Mouse (Mus musculus) forebrain, embryonic 13.5 days (tissue): ENCODE results near the gene Ppcdc. TPM values are rescaled to one million over a fixed set of nuclear protein-coding genes. Genes with fewer than 3 reads are reported as not detected.

Source experiments
- ATAC-seq: fragments of 200-750 bp; cut with Nextera tagmentation; 2 replicates; pipeline ENCODE4 v1.8.0; 2017
- H3K27ac ChIP-seq: fragments of 300-500 bp; sonication (generic); 2 replicates; pipeline ENCODE4 v1.5.1; 2015; ENCODE audit warnings: inconsistent platforms, mild to moderate bottlenecking, moderate library complexity
- H3K27me3 ChIP-seq: fragments of 300-500 bp; sonication (generic); 2 replicates; pipeline ENCODE4 v1.6.1; 2015; ENCODE audit warnings: mild to moderate bottlenecking, inconsistent platforms
- H3K36me3 ChIP-seq: fragments of 300-500 bp; sonication (generic); 2 replicates; pipeline ENCODE4 v1.6.1; 2015; ENCODE audit warnings: mild to moderate bottlenecking, inconsistent platforms; ENCODE audit not compliant: poor library complexity, severe bottlenecking
- H3K4me1 ChIP-seq: fragments of 300-500 bp; sonication (generic); 2 replicates; pipeline ENCODE4 v1.6.1; 2015; ENCODE audit warnings: inconsistent platforms
- H3K4me2 ChIP-seq: fragments of 300-500 bp; sonication (generic); 2 replicates; pipeline ENCODE4 v1.6.1; 2015; ENCODE audit warnings: inconsistent platforms, mild to moderate bottlenecking, moderate library complexity
- H3K4me3 ChIP-seq: fragments of 300-500 bp; sonication (generic); 2 replicates; pipeline ENCODE4 v1.5.1; 2015; ENCODE audit warnings: mild to moderate bottlenecking, inconsistent platforms
- H3K9ac ChIP-seq: fragments of 300-500 bp; sonication (generic); 2 replicates; pipeline ENCODE4 v1.6.1; 2015; ENCODE audit warnings: mild to moderate bottlenecking, inconsistent platforms
- H3K9me3 ChIP-seq: fragments of 300-500 bp; sonication (generic); replicated peaks from 2 replicates; pipeline ENCODE4 v1.6.1; 2016; ENCODE audit warnings: inconsistent platforms
- WGBS: fragments of 180-500 bp; shearing (Covaris S2); methylation state at CpG from one replicate; pipeline ENCODE4 v1.1.7; 2015; 5-methylcytosine and 5-hydroxymethylcytosine counted together
- polyA plus RNA-seq: library from polyadenylated mRNA; unstranded; fragments of >200 nt; fragmentation: Nextera tagmentation; extraction: Ambion mirVana; gene quantifications from 2 replicates; pipeline ENCODE4 v1.2.1, GENCODE M21; 2015

The Ppcdc gene
- polyA plus RNA-seq, 1 experiment from 2014 or later = 26.1 TPM

GRCm38 (mm10) chr9:57342906-57343474 lies 96.9 kb downstream of the Ppcdc start:
- no peak overlapping the region for H3K9ac ChIP-seq
- H3K9me3 ChIP-seq = no peaks in the 10 kb centered on the region
- no peak overlapping the region for H3K4me3 ChIP-seq
- no peak overlapping the region for H3K27ac ChIP-seq
- ATAC-seq = no peak
- no peaks in the 10 kb centered on the region for H3K36me3 ChIP-seq
- 84% methylated on average over 6 of the region's 6 CpGs for WGBS
- H3K27me3 ChIP-seq = no peaks in the 10 kb centered on the region
- no peak overlapping the region for H3K4me2 ChIP-seq
- no peaks in the 10 kb centered on the region for H3K4me1 ChIP-seq

GRCm38 (mm10) chr9:57342186-57342585 lies 97.7 kb downstream of the Ppcdc start:
- no peaks in the 10 kb centered on the region for H3K4me1 ChIP-seq

GRCm38 (mm10) chr9:57340361-57340760 lies 99.6 kb downstream of the Ppcdc start:
- no peaks in the 10 kb centered on the region for H3K4me1 ChIP-seq
- H3K9me3 ChIP-seq = 0 out of 2 replicates have a peak, but pooled peaks cover 4% of the 10 kb centered on the region
- 96% methylated on average over 5 of the region's 5 CpGs for WGBS
- ATAC-seq = no peak
- H3K4me2 ChIP-seq = no peak overlapping the region
- no peak overlapping the region for H3K27ac ChIP-seq
- H3K9ac ChIP-seq = no peak overlapping the region
- H3K4me3 ChIP-seq = no peak overlapping the region
- no peaks in the 10 kb centered on the region for H3K36me3 ChIP-seq
- H3K27me3 ChIP-seq = no peaks in the 10 kb centered on the region

More at GRCm38 (mm10) chr9:57342186-57342585, 97.7 kb downstream of the Ppcdc start:
- Histone ChIP-seq H3K27me3 (no peaks in the 10 kb centered on the region), H3K4me3 (no peak overlapping the region), H3K9ac (no peak overlapping the region), H3K27ac (no peak overlapping the region), H3K36me3 (no peaks in the 10 kb centered on the region), H3K4me2 (no peak overlapping the region), H3K9me3 (no peaks in the 10 kb centered on the region)
- ATAC-seq = no peak
- WGBS = 81% methylated on average over 3 of the region's 3 CpGs

- no peak overlapping the region for H3K4me3 ChIP-seq
- 87% methylated on average over 5 of the region's 5 CpGs for WGBS
- no peaks in the 10 kb centered on the region for H3K4me1 ChIP-seq
- no peak overlapping the region for H3K27ac ChIP-seq
- no peak overlapping the region for H3K9ac ChIP-seq
- no peaks in the 10 kb centered on the region for H3K27me3 ChIP-seq
- no peak for ATAC-seq
- 0 out of 2 replicates have a peak, but pooled peaks cover 4% of the 10 kb centered on the region for H3K9me3 ChIP-seq
- no peaks in the 10 kb centered on the region for H3K36me3 ChIP-seq
- H3K4me2 ChIP-seq = no peak overlapping the region
These were observed 100.2 kb downstream of the Ppcdc start for GRCm38 (mm10) chr9:57339577-57340210.

- 78% methylated on average over 1 of the region's 1 CpGs for WGBS
These were observed 101.2 kb downstream of the Ppcdc start for GRCm38 (mm10) chr9:57338706-57339105.

More at GRCm38 (mm10) chr9:57338706-57339105, 101.2 kb downstream of the Ppcdc start:
- Histone ChIP-seq H3K36me3 (no peaks in the 10 kb centered on the region), H3K27ac (no peak overlapping the region), H3K27me3 (no peaks in the 10 kb centered on the region), H3K4me2 (no peak overlapping the region), H3K4me3 (no peak overlapping the region), H3K4me1 (no peaks in the 10 kb centered on the region), H3K9me3 (0 out of 2 replicates have a peak, but pooled peaks cover 4% of the 10 kb centered on the region), H3K9ac (no peak overlapping the region)
- ATAC-seq = no peak

Other genes starting within 250 kb of the Ppcdc start
- not detected in 2 replicates for gene Trcg1, start 203.6 kb downstream of the Ppcdc start, polyA plus RNA-seq
- gene 1700017B05Rik, start 177.5 kb downstream of the Ppcdc start, polyA plus RNA-seq = 5.8 and 8.0 TPM in 2 replicates
- gene Scamp5, start 27.9 kb upstream of the Ppcdc start, polyA plus RNA-seq = 52.2 and 62.1 TPM in 2 replicates
- gene Rpp25, start 63.9 kb upstream of the Ppcdc start, polyA plus RNA-seq = 11.0 and 12.8 TPM in 2 replicates
- gene Cox5a, start 81.2 kb upstream of the Ppcdc start, polyA plus RNA-seq = 775 and 903 TPM in 2 replicates
- 20.1 and 23.3 TPM in 2 replicates for gene Fam219b, start 97.4 kb upstream of the Ppcdc start, polyA plus RNA-seq
- gene Mpi, start 112.6 kb upstream of the Ppcdc start, polyA plus RNA-seq = 63.2 and 70.0 TPM in 2 replicates
- 56.5 and 63.9 TPM in 2 replicates for gene Scamp2, start 120.8 kb upstream of the Ppcdc start, polyA plus RNA-seq
- 20.0 and 20.3 TPM in 2 replicates for gene Ulk3, start 149.3 kb upstream of the Ppcdc start, polyA plus RNA-seq
- gene Cplx3, start 166.2 kb upstream of the Ppcdc start, polyA plus RNA-seq = not detected in 2 replicates
- gene Lman1l, start 180.7 kb upstream of the Ppcdc start, polyA plus RNA-seq = not detected in 2 replicates
- 35.0 and 39.8 TPM in 2 replicates for gene Csk, start 213.5 kb upstream of the Ppcdc start, polyA plus RNA-seq
- not detected in 2 replicates for gene Cyp1a2, start 243.6 kb upstream of the Ppcdc start, polyA plus RNA-seq
- 0.06 TPM in 1 of 2 replicates, not detected in the other for gene Cyp1a1, start 247.8 kb upstream of the Ppcdc start, polyA plus RNA-seq